Mouse (Mus musculus) lung, embryonic 14.5 days (tissue): ENCODE data around the gene Sparc. TPM values are rescaled to one million over a fixed set of nuclear protein-coding genes. Genes with fewer than 3 reads are reported as not detected.

Experiments
- ATAC-seq: fragments of 200-750 bp; cut with Nextera tagmentation; 2 replicates; pipeline ENCODE4 v1.8.0; 2017; ENCODE audit warnings: mild to moderate bottlenecking, moderate TSS enrichment, moderate library complexity; ENCODE audit not compliant: insufficient read depth
- DNase-seq: peaks from one replicate; pipeline ENCODE4 v3.0.0-alpha.2; 2015
- H3K27ac ChIP-seq: fragments of 300-500 bp; sonication (generic); 2 replicates; pipeline ENCODE4 v1.5.1; 2014; ENCODE audit warnings: low read depth, mild to moderate bottlenecking, moderate library complexity
- H3K27me3 ChIP-seq: fragments of 300-500 bp; sonication (generic); 2 replicates; pipeline ENCODE4 v1.6.1; 2014; ENCODE audit warnings: low read length, control low read depth; ENCODE audit not compliant: insufficient read depth
- H3K36me3 ChIP-seq: fragments of 300-500 bp; sonication (generic); 2 replicates; pipeline ENCODE4 v1.6.1; 2014; ENCODE audit warnings: control low read depth; ENCODE audit not compliant: insufficient read depth
- H3K4me1 ChIP-seq: fragments of 300-500 bp; sonication (generic); 2 replicates; pipeline ENCODE4 v1.6.1; 2014; ENCODE audit warnings: antibody characterized with exemption, control low read depth; ENCODE audit not compliant: insufficient read depth
- H3K4me2 ChIP-seq: fragments of 300-500 bp; sonication (generic); 2 replicates; pipeline ENCODE4 v1.6.1; 2014; ENCODE audit warnings: mild to moderate bottlenecking
- H3K4me3 ChIP-seq: fragments of 300-500 bp; sonication (generic); 2 replicates; pipeline ENCODE4 v1.5.1; 2014; ENCODE audit warnings: low read depth, low read length
- H3K9ac ChIP-seq: fragments of 300-500 bp; sonication (generic); 2 replicates; pipeline ENCODE4 v1.6.1; 2014
- H3K9me3 ChIP-seq: fragments of 300-500 bp; sonication (generic); 2 replicates; pipeline ENCODE4 v1.6.1; 2016; ENCODE audit warnings: low read depth, low read length, control low read depth
- CTCF ChIP-seq: IDR thresholded peaks from 2 replicates; pipeline ENCODE4 v1.5.1; 2016; ENCODE audit warnings: antibody characterized with exemption, low read depth
- WGBS: fragments of 180-500 bp; shearing (Covaris S2); extraction: QIAGEN DNeasy Blood & Tissue Kit; methylation state at CpG from one replicate; pipeline ENCODE4 v1.1.7; 2014; 5-methylcytosine and 5-hydroxymethylcytosine counted together
- polyA plus RNA-seq: library from polyadenylated mRNA; unstranded; fragments of >200 nt; fragmentation: Nextera tagmentation; extraction: Ambion mirVana; gene quantifications from 2 replicates; pipeline ENCODE4 v1.2.1, GENCODE M21; 2014

The Sparc gene
- polyA plus RNA-seq, 1 experiment from 2014 or later, result 1,429 TPM

DNA sequence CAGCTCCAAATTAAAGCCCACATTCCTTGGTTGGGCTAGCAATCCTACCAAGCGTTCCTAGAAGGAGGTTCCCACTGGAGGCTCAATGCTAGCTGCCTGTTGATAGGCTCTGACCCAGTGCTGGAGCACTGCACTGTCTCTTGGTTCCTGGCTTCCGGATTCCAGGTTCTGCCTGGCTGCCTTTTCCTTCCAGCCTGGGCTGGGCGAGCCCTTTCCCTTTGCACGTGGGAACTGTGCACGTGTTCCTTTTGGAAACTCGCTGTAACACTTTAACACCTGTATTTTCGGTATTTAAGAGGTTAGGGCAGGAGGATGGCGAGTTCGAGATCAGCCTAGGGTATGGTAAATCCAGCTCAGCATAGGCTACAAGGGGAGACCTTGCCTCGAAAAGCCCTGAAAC, 45.0 kb upstream of the Sparc start:
- H3K27me3 ChIP-seq, result no peaks in the 10 kb centered on the region
- DNase-seq, result peak; percentile 14
- no peak for ATAC-seq
- peaks cover 17% of the 10 kb centered on the region; the same call in 1 of the 2 replicates for H3K36me3 ChIP-seq
- H3K27ac ChIP-seq, result peak overlapping the region; percentile 93
- 0 out of 2 replicates have a peak, but pooled peaks cover 5% of the 10 kb centered on the region for H3K4me1 ChIP-seq
- peak overlapping the region; percentile 63 for H3K9ac ChIP-seq
- 72% methylated on average over 10 of the region's 10 CpGs for WGBS
- TF ChIP-seq CTCF, result no peak
- no peaks in the 10 kb centered on the region for H3K9me3 ChIP-seq
- H3K4me3 ChIP-seq, result peak overlapping the region; percentile 100
- peak overlapping the region; percentile 81 for H3K4me2 ChIP-seq

GRCm38 (mm10) chr11:55465177-55465576, 42.2 kb upstream of the Sparc start:
- H3K36me3 ChIP-seq, result no peaks in the 10 kb centered on the region
- no peak overlapping the region for H3K4me2 ChIP-seq
- no peak for DNase-seq
- H3K9ac ChIP-seq, result no peak overlapping the region
- H3K9me3 ChIP-seq, result no peaks in the 10 kb centered on the region
- TF ChIP-seq CTCF, result no peak
- WGBS, result 76% methylated on average over 3 of the region's 3 CpGs
- H3K4me3 ChIP-seq, result no peak overlapping the region
- no peak for ATAC-seq
- H3K27ac ChIP-seq, result no peak overlapping the region
- H3K4me1 ChIP-seq, result 0 out of 2 replicates have a peak, but pooled peaks cover 8% of the 10 kb centered on the region
- no peaks in the 10 kb centered on the region for H3K27me3 ChIP-seq

GRCm38 (mm10) chr11:55464707-55465106, 41.7 kb upstream of the Sparc start:
- Histone ChIP-seq H3K27ac (no peak overlapping the region), H3K4me1 (peaks cover 10% of the 10 kb centered on the region; the same call in 1 of the 2 replicates), H3K4me2 (no peak overlapping the region), H3K9ac (no peak overlapping the region), H3K9me3 (no peaks in the 10 kb centered on the region), H3K27me3 (no peaks in the 10 kb centered on the region), H3K36me3 (no peaks in the 10 kb centered on the region), H3K4me3 (no peak overlapping the region)
- DNase-seq (no peak), ATAC-seq (no peak)
- no peak for TF ChIP-seq CTCF
- WGBS, result 79% methylated on average over 10 of the region's 10 CpGs

DNA sequence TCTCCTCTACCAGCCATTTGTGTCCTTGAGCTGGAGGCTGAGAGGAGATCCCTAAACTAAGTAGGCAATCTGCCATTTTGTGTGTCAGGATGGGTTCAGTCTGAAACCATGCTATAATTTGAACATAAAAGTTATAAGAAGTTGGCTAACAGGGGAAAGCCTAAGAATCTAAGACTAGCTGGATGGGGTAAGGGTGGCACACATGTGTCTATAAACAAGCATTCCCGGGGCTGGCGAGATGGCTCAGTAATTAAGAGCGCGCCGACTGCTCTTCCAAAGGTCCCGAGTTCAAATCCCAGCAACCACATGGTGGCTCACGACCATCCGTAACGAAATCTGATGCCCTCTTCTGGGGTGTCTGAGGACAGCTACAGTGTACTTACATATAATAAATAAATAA, 39.2 kb upstream of the Sparc start:
- WGBS, result 93% methylated on average over 9 of the region's 9 CpGs
- Histone ChIP-seq H3K4me1 (peaks cover 5% of the 10 kb centered on the region; the same call in 1 of the 2 replicates), H3K27me3 (no peaks in the 10 kb centered on the region), H3K9ac (no peak overlapping the region), H3K27ac (no peak overlapping the region), H3K9me3 (no peaks in the 10 kb centered on the region), H3K4me3 (no peak overlapping the region), H3K4me2 (no peak overlapping the region), H3K36me3 (no peaks in the 10 kb centered on the region)
- no peak for DNase-seq
- no peak for TF ChIP-seq CTCF
- no peak for ATAC-seq

DNA sequence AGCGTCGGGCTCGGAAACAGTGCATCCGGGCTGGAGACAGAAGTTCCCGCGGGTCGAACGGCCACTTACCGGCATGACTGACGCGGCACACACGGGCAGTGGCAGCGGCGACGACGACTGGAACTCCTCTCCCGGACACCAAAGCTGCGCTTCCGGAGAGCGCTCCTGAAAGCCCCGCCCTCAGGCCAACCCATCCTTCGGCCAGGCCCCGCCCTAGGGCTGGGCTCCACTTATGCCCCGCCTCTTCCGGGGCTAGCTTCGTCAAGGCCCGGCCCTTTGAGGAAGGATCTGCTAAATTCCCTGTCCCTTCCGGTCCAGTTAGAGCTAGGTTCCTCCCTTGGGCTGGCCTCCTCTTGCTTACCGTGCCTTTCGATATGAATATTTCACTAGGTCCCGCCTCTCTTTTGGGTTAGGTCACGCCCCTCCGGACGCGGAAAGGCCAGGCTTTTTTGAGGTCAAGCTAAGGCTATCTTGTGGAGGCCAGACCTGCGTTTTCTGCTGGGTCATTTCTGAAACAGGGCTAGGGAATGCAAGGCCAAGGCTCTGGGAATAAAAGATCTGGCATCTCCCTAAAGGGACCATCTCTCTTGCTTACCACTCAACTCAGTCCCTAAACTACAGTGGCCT, 38.1 kb upstream of the Sparc start, which contains the start of gene Atox1:
Gene Atox1 (minus strand): TSS at position 221 of the 627 bp plus-strand sequence.
- Histone ChIP-seq H3K4me2 (peak within 1 kb of the TSS; percentile 91), H3K27me3 (no peaks in the 10 kb centered on the region), H3K9ac (peak within 1 kb of the TSS; percentile 66), H3K27ac (peak within 1 kb of the TSS; percentile 82), H3K9me3 (no peaks in the 10 kb centered on the region), H3K4me3 (peak within 1 kb of the TSS; percentile 76), H3K36me3 (no peaks in the 10 kb centered on the region), H3K4me1 (peaks cover 5% of the 10 kb centered on the region; the same call in 1 of the 2 replicates)
- DNase-seq, result peak; percentile 99
- WGBS, result under 1% methylated on average over 36 of the region's 36 CpGs
- no peak for TF ChIP-seq CTCF
- ATAC-seq, result peak; percentile 98

DNA sequence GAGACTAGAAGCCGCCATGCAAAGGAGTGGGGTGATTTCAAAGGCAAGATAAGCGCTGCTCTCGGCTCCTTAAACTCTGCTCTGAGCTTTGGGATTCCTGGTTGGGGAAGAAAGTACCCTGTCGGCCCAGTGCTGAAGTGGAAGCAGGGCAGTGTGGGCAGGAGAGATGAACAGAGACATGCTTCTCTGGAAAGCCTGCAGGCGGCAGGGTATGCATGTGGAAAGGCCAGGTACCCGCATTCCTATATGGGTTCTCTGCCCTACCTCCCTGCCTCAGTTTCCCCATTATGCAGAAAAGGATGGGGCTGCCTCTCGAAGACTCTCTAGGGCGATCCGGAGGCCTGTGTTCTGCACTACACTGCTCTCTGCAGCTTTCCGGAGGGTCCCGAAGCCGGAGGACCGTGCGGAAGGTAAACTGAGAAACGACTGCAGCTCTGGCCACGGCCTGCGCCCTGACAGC, 37.6 kb upstream of the Sparc start:
- peak; percentile 45 for DNase-seq
- peak; percentile 49 for TF ChIP-seq CTCF
- no peaks in the 10 kb centered on the region for H3K36me3 ChIP-seq
- peaks cover 5% of the 10 kb centered on the region; the same call in 1 of the 2 replicates for H3K4me1 ChIP-seq
- H3K27ac ChIP-seq, result peak overlapping the region; percentile 81
- H3K4me3 ChIP-seq, result peak overlapping the region; percentile 76
- no peaks in the 10 kb centered on the region for H3K9me3 ChIP-seq
- WGBS, result 1% methylated on average over 17 of the region's 17 CpGs
- peak overlapping the region; percentile 91 for H3K4me2 ChIP-seq
- peak; percentile 72 for ATAC-seq
- peak overlapping the region; percentile 66 for H3K9ac ChIP-seq
- H3K27me3 ChIP-seq, result no peaks in the 10 kb centered on the region

GRCm38 (mm10) chr11:55459850-55460558, 37.0 kb upstream of the Sparc start:
- no peaks in the 10 kb centered on the region for H3K36me3 ChIP-seq
- TF ChIP-seq CTCF, result no peak
- peak overlapping the region; percentile 66 for H3K9ac ChIP-seq
- H3K4me3 ChIP-seq, result peak overlapping the region; percentile 76
- H3K4me2 ChIP-seq, result peak overlapping the region; percentile 91
- DNase-seq (peak; percentile 60), ATAC-seq (no peak)
- H3K27ac ChIP-seq, result peak overlapping the region; percentile 81
- no peaks in the 10 kb centered on the region for H3K9me3 ChIP-seq
- no peaks in the 10 kb centered on the region for H3K27me3 ChIP-seq
- H3K4me1 ChIP-seq, result peaks cover 5% of the 10 kb centered on the region; the same call in 1 of the 2 replicates
- 16% methylated on average over 3 of the region's 3 CpGs for WGBS
